Comparison of ENCODE assay signal across 8 mouse cellular contexts in the genomic region with DNA sequence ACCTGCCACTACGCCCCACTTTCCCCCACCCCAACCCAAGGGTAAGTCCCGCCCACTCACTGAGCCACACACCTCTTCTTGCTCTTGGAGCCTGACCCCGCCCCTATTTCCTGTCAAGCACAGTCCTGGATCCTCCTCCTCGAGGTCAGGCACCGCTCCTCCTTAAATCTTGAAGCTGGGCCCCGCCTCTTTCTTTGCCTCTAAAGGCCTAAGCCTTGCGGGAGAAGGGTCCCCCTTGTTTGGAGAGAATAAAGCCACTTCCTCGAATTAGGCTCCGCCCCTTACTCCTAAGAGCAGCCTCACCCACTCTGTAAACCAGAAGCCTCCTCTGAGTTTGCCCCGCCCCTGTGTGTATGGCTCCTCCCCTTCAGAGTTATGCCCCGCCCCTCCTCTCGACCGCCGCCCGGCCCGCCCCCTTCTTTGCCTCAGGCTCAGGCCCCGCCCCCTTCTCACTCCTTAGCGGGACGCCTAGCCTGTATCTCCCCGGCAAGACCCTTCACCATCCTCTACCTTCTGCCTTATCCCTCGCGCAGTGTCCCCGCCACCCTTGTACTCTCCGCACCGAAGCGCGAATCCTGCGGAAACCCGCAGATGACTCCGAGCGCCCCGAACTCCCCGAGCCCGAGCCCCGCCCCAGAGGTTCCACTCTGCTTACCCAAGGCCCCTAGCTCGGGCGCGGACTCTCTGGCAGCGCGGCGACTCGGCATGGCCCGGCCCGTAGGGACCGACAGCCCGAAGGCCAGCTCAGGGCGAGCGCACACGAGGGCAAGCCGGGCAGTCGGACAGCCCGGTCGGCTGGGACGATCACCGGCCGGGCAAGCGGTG. TPM values are rescaled to one million over a fixed set of nuclear protein-coding genes. Genes with fewer than 3 reads are reported as not detected.
DNase-seq lines count a peak whose midpoint lies in the region; ATAC-seq and TF ChIP-seq lines count a peak whose summit lies in the region.

No protein-coding gene starts in this region.

- peaks cover 3% of the 10 kb centered on the region; the same call in 1 of the 2 replicates for H3K4me1 ChIP-seq in bone marrow, adult 2 months (ENCODE audit: control insufficient read depth, insufficient read depth, low read length)
- peaks cover 5% of the 10 kb centered on the region; the same call in 1 of the 2 replicates for H3K4me1 ChIP-seq in embryonic facial prominence, embryonic 15.5 days
- no peaks in the 10 kb centered on the region for H3K4me1 ChIP-seq in limb, embryonic 14.5 days (ENCODE audit: control insufficient read depth, insufficient read depth, low read length)
- no peaks in the 10 kb centered on the region for H3K4me1 ChIP-seq in midbrain, postnatal 0 days (ENCODE audit: insufficient read depth, low read length)

- no peaks in the 10 kb centered on the region for H3K9me3 ChIP-seq in embryonic facial prominence, embryonic 15.5 days (replicated peaks)
- H3K9me3 ChIP-seq in limb, embryonic 14.5 days (ENCODE audit: control insufficient read depth, low read length) = no peaks in the 10 kb centered on the region
- H3K9me3 ChIP-seq in midbrain, postnatal 0 days (ENCODE audit: low read length) = no peaks in the 10 kb centered on the region

- 0 out of 2 replicates have a peak, but pooled peaks have one; percentile 29 for TF ChIP-seq POLR2A in bone marrow, adult 2 months (IDR thresholded peaks at IDR 0.05; ENCODE audit: borderline replicate concordance, control insufficient read depth, low read depth, low read length)
- no peak for TF ChIP-seq POLR2A in limb, embryonic 14.5 days (IDR thresholded peaks at IDR 0.05; ENCODE audit: borderline replicate concordance, extremely low read depth, insufficient read depth, insufficient read length)

- TF ChIP-seq CTCF in bone marrow, adult 2 months (IDR thresholded peaks at IDR 0.05; ENCODE audit: control insufficient read depth, insufficient read depth, low read length) = no peak
- TF ChIP-seq CTCF in midbrain, postnatal 0 days (IDR thresholded peaks at IDR 0.05) = no peak

- peak overlapping the region; percentile 55 for H3K9ac ChIP-seq in embryonic facial prominence, embryonic 15.5 days
- peak overlapping the region; percentile 59 for H3K9ac ChIP-seq in limb, embryonic 14.5 days (ENCODE audit: low read depth, low read length, severe bottlenecking)
- H3K9ac ChIP-seq in midbrain, postnatal 0 days (replicated peaks; ENCODE audit: low read length, poor library complexity, severe bottlenecking) = peak overlapping the region; percentile 48

- peaks cover 23% of the 10 kb centered on the region for H3K36me3 ChIP-seq in embryonic facial prominence, embryonic 15.5 days
- peaks cover 17% of the 10 kb centered on the region for H3K36me3 ChIP-seq in limb, embryonic 14.5 days (ENCODE audit: control insufficient read depth, insufficient read depth, low read length)
- peaks cover 20% of the 10 kb centered on the region for H3K36me3 ChIP-seq in midbrain, postnatal 0 days (ENCODE audit: insufficient read depth, low read length)

- no peaks in the 10 kb centered on the region for H3K27me3 ChIP-seq in embryonic facial prominence, embryonic 15.5 days
- no peaks in the 10 kb centered on the region for H3K27me3 ChIP-seq in limb, embryonic 14.5 days (ENCODE audit: control insufficient read depth, insufficient read depth, low read length)
- H3K27me3 ChIP-seq in midbrain, postnatal 0 days (ENCODE audit: insufficient read depth, low read length) = no peaks in the 10 kb centered on the region

- H3K4me2 ChIP-seq in embryonic facial prominence, embryonic 15.5 days (replicated peaks) = peak overlapping the region; percentile 96
- peak overlapping the region; percentile 93 for H3K4me2 ChIP-seq in limb, embryonic 14.5 days (replicated peaks; ENCODE audit: low read depth, low read length, severe bottlenecking)
- H3K4me2 ChIP-seq in midbrain, postnatal 0 days (ENCODE audit: low read depth, low read length, poor library complexity, severe bottlenecking) = peak overlapping the region; percentile 74

- peak; percentile 88 for ATAC-seq in embryonic facial prominence, embryonic 15.5 days (ENCODE audit: insufficient number of reproducible peaks, low FRiP score, low TSS enrichment, low read depth)
- ATAC-seq in limb, embryonic 14.5 days (ENCODE audit: low FRiP score, low read depth) = peak; percentile 88
- peak; percentile 83 for ATAC-seq in midbrain, postnatal 0 days (ENCODE audit: low FRiP score)

- peak overlapping the region; percentile 85 for H3K4me3 ChIP-seq in bone marrow, adult 2 months (replicated peaks; ENCODE audit: control insufficient read depth, low read depth, low read length)
- H3K4me3 ChIP-seq in embryonic facial prominence, embryonic 15.5 days (replicated peaks) = peak overlapping the region; percentile 71
- peak overlapping the region; percentile 75 for H3K4me3 ChIP-seq in limb, embryonic 14.5 days (replicated peaks; ENCODE audit: low read length)
- peak overlapping the region; percentile 62 for H3K4me3 ChIP-seq in midbrain, postnatal 0 days (ENCODE audit: low read depth, low read length)

- H3K27ac ChIP-seq in bone marrow, adult 2 months (ENCODE audit: control insufficient read depth, insufficient read depth, low read depth, low read length, poor library complexity) = peak overlapping the region; percentile 97
- H3K27ac ChIP-seq in embryonic facial prominence, embryonic 15.5 days (replicated peaks) = peak overlapping the region; percentile 88
- H3K27ac ChIP-seq in limb, embryonic 14.5 days (replicated peaks; ENCODE audit: low read depth, low read length) = peak overlapping the region; percentile 79
- H3K27ac ChIP-seq in midbrain, postnatal 0 days (ENCODE audit: low read depth, low read length) = no peak overlapping the region; the same call in 1 of the 2 replicates

- DNase-seq in 416B (ENCODE audit: low read depth) = peak; percentile 100
- peak; percentile 96 for DNase-seq in heart, adult 8-10 months (ENCODE audit: low spot score)
- DNase-seq in kidney, adult 9 months = peak; percentile 99
- DNase-seq in limb, embryonic 14.5 days (ENCODE audit: low spot score) = peak; percentile 92
- peak; percentile 83 for DNase-seq in midbrain, postnatal 0 days (ENCODE audit: low spot score)
- DNase-seq in spleen, postnatal 14 days (ENCODE audit: low spot score in 2 of 2) = peak; percentile 89 to 92

- WGBS in bone marrow, adult 2 months = 1% methylated on average over 57 of the region's 57 CpGs
- 1% methylated on average over 57 of the region's 57 CpGs for WGBS in embryonic facial prominence, embryonic 15.5 days
- WGBS in limb, embryonic 14.5 days = 3% methylated on average over 49 of the region's 57 CpGs
- 1% methylated on average over 56 of the region's 57 CpGs for WGBS in midbrain, postnatal 0 days

RNA-seq across cellular contexts. Expression of a gene that starts 0.5 kb away (rescaled TPM):
- 6.4 and 12.0 TPM in 2 replicates for polyA plus RNA-seq in bone marrow, adult 2 months (2011; ENCODE audit: insufficient read depth, insufficient read length, low replicate concordance, missing spikeins)
- polyA plus RNA-seq in embryonic facial prominence, embryonic 15.5 days (2015; fragmentation: Nextera tagmentation; extraction: Ambion mirVana) = 14.0 and 15.8 TPM in 2 replicates
- 1 to 10 TPM; 6.4 to 9.2 (median 7.7) TPM for total RNA-seq in heart, adult 8-10 months (2022)
- 13.4 and 15.7 TPM in 2 replicates for polyA plus RNA-seq in limb, embryonic 14.5 days (2012; rRNA removed)
- polyA plus RNA-seq in limb, embryonic 14.5 days (2014; fragmentation: Nextera tagmentation; extraction: Ambion mirVana) = 9.8 and 10.5 TPM in 2 replicates
- total RNA-seq in midbrain, postnatal 0 days (2014; rRNA removed) = 5.6 and 7.3 TPM in 2 replicates
- polyA plus RNA-seq in midbrain, postnatal 0 days (2015; fragmentation: Nextera tagmentation; extraction: Ambion mirVana) = 5.6 and 6.2 TPM in 2 replicates

RNA-seq across cellular contexts. Expression of a gene that starts 24.5 kb away (rescaled TPM):
- 64.7 and 98.2 TPM in 2 replicates for polyA plus RNA-seq in bone marrow, adult 2 months (2011; ENCODE audit: insufficient read depth, insufficient read length, low replicate concordance, missing spikeins)
- polyA plus RNA-seq in embryonic facial prominence, embryonic 15.5 days (2015; fragmentation: Nextera tagmentation; extraction: Ambion mirVana) = 58.3 and 66.1 TPM in 2 replicates
- 10 to 100 TPM in 3 of 4 experiments, 1 to 10 TPM in 1; 9.6 to 16.8 (median 12.1) TPM for total RNA-seq in heart, adult 8-10 months (2022)
- polyA plus RNA-seq in limb, embryonic 14.5 days (2012; rRNA removed) = 174 and 235 TPM in 2 replicates
- 46.5 and 57.5 TPM in 2 replicates for polyA plus RNA-seq in limb, embryonic 14.5 days (2014; fragmentation: Nextera tagmentation; extraction: Ambion mirVana)
- total RNA-seq in midbrain, postnatal 0 days (2014; rRNA removed) = 74.4 and 97.4 TPM in 2 replicates
- 70.3 and 74.7 TPM in 2 replicates for polyA plus RNA-seq in midbrain, postnatal 0 days (2015; fragmentation: Nextera tagmentation; extraction: Ambion mirVana)

RNA-seq across cellular contexts. Expression of a gene that starts 36.1 kb away (rescaled TPM):
- polyA plus RNA-seq in bone marrow, adult 2 months (2011; ENCODE audit: insufficient read depth, insufficient read length, low replicate concordance, missing spikeins) = 18.1 and 31.2 TPM in 2 replicates
- 78.0 and 89.1 TPM in 2 replicates for polyA plus RNA-seq in embryonic facial prominence, embryonic 15.5 days (2015; fragmentation: Nextera tagmentation; extraction: Ambion mirVana)
- 10 to 100 TPM; 69.3 to 77.8 (median 72.6) TPM for total RNA-seq in heart, adult 8-10 months (2022)
- 68.8 and 85.9 TPM in 2 replicates for polyA plus RNA-seq in limb, embryonic 14.5 days (2012; rRNA removed)
- polyA plus RNA-seq in limb, embryonic 14.5 days (2014; fragmentation: Nextera tagmentation; extraction: Ambion mirVana) = 90.2 and 95.4 TPM in 2 replicates
- total RNA-seq in midbrain, postnatal 0 days (2014; rRNA removed) = 149 and 152 TPM in 2 replicates
- polyA plus RNA-seq in midbrain, postnatal 0 days (2015; fragmentation: Nextera tagmentation; extraction: Ambion mirVana) = 140 and 149 TPM in 2 replicates

RNA-seq across cellular contexts. Expression of a gene that starts 49.0 kb away (rescaled TPM):
- 13.2 TPM in 1 of 2 replicates, not detected in the other for polyA plus RNA-seq in bone marrow, adult 2 months (2011; ENCODE audit: insufficient read depth, insufficient read length, low replicate concordance, missing spikeins)
- polyA plus RNA-seq in embryonic facial prominence, embryonic 15.5 days (2015; fragmentation: Nextera tagmentation; extraction: Ambion mirVana) = 0.67 and 1.3 TPM in 2 replicates
- under 1 TPM in 1 of 4 experiments, not detected in 3; 0.92 TPM for total RNA-seq in heart, adult 8-10 months (2022)
- polyA plus RNA-seq in limb, embryonic 14.5 days (2012; rRNA removed) = 1.2 and 1.4 TPM in 2 replicates
- polyA plus RNA-seq in limb, embryonic 14.5 days (2014; fragmentation: Nextera tagmentation; extraction: Ambion mirVana) = 1.5 TPM in 1 of 2 replicates, not detected in the other
- total RNA-seq in midbrain, postnatal 0 days (2014; rRNA removed) = 1.7 TPM in 1 of 2 replicates, not detected in the other
- polyA plus RNA-seq in midbrain, postnatal 0 days (2015; fragmentation: Nextera tagmentation; extraction: Ambion mirVana) = 0.30 and 0.32 TPM in 2 replicates

RNA-seq across cellular contexts. Expression of a gene that starts 51.4 kb away (rescaled TPM):
- polyA plus RNA-seq in bone marrow, adult 2 months (2011; ENCODE audit: insufficient read depth, insufficient read length, low replicate concordance, missing spikeins) = 52.9 and 74.3 TPM in 2 replicates
- polyA plus RNA-seq in embryonic facial prominence, embryonic 15.5 days (2015; fragmentation: Nextera tagmentation; extraction: Ambion mirVana) = 149 and 162 TPM in 2 replicates
- total RNA-seq in heart, adult 8-10 months (2022) = 10 to 100 TPM; 44.9 to 65.4 (median 52.1) TPM
- polyA plus RNA-seq in limb, embryonic 14.5 days (2012; rRNA removed) = 70.6 and 75.8 TPM in 2 replicates
- 171 TPM in 2 replicates for polyA plus RNA-seq in limb, embryonic 14.5 days (2014; fragmentation: Nextera tagmentation; extraction: Ambion mirVana)
- 58.1 and 70.9 TPM in 2 replicates for total RNA-seq in midbrain, postnatal 0 days (2014; rRNA removed)
- polyA plus RNA-seq in midbrain, postnatal 0 days (2015; fragmentation: Nextera tagmentation; extraction: Ambion mirVana) = 158 and 181 TPM in 2 replicates
